12 mouse cellular contexts compared by ENCODE assay signal in the genomic region with DNA sequence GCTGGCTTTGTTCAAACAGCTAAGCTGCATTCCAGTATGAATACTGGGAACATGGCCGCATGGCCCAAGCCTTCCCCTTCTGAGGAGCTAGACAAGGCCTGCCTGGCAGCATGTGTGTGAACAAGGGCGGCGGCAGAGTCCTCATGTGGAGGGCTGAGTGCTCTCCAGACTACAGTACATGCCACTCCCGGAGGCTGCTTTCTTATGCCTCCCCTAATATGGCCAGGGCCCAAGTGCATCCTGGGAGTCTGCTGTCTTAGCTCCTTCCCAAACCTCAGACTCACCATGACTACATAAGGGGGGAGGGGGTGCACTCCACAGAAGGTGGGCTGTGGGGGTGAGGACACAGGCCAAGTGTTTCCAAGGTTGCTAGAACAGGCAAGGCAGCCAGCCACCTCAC. TPM values are rescaled to one million over a fixed set of nuclear protein-coding genes. Genes with fewer than 3 reads are reported as not detected.
DNase-seq lines count a peak whose midpoint lies in the region; ATAC-seq and TF ChIP-seq lines count a peak whose summit lies in the region.
"Had no signal": no experiment of that assay in that cellular context is flagged by ENCODE, and none has a peak within 500 bp of the region (broad histone marks: within the 10 kb centered on the region; RNA-seq: fewer than 3 reads in every experiment).

No protein-coding gene starts in this region.

- peak overlapping the region; percentile 6; the same call in 1 of the 2 replicates for H3K27ac ChIP-seq in hindbrain, embryonic 13.5 days
- H3K27ac ChIP-seq in hindbrain, embryonic 11.5 days (ENCODE audit: low read depth, low read length), result no peak overlapping the region
- H3K27ac ChIP-seq in limb, embryonic 10.5 days, result peak overlapping the region; percentile 16
- H3K27ac ChIP-seq in macrophage, result peak overlapping the region; percentile 98
- no peak overlapping the region for H3K27ac ChIP-seq in kidney, adult 2 months (ENCODE audit: insufficient read depth, low read depth, low read length)
- H3K27ac ChIP-seq in midbrain, embryonic 11.5 days (ENCODE audit: low read depth, low read length), result no peak overlapping the region
- H3K27ac ChIP-seq: kidney, embryonic 15.5 days; midbrain, embryonic 15.5 days had no signal

- no peaks in the 10 kb centered on the region for H3K9me3 ChIP-seq in hindbrain, embryonic 13.5 days
- no peaks in the 10 kb centered on the region for H3K9me3 ChIP-seq in hindbrain, embryonic 11.5 days (ENCODE audit: control insufficient read depth, low read length)
- H3K9me3 ChIP-seq in limb, embryonic 10.5 days (replicated peaks), result no peaks in the 10 kb centered on the region
- H3K9me3 ChIP-seq in midbrain, embryonic 11.5 days (ENCODE audit: control insufficient read depth, low read length), result no peaks in the 10 kb centered on the region
- H3K9me3 ChIP-seq: kidney, embryonic 15.5 days; midbrain, embryonic 15.5 days had no signal

- H3K27me3 ChIP-seq in hindbrain, embryonic 13.5 days, result no peaks in the 10 kb centered on the region
- H3K27me3 ChIP-seq in hindbrain, embryonic 11.5 days (ENCODE audit: control insufficient read depth, insufficient read depth, low read length), result no peaks in the 10 kb centered on the region
- no peaks in the 10 kb centered on the region for H3K27me3 ChIP-seq in limb, embryonic 10.5 days (ENCODE audit: low read depth, poor library complexity, severe bottlenecking)
- H3K27me3 ChIP-seq in kidney, adult 2 months (replicated peaks; ENCODE audit: control insufficient read depth, insufficient read depth, low read length), result no peaks in the 10 kb centered on the region
- H3K27me3 ChIP-seq in midbrain, embryonic 11.5 days (ENCODE audit: control insufficient read depth, insufficient read depth, low read length), result no peaks in the 10 kb centered on the region
- H3K27me3 ChIP-seq: kidney, embryonic 15.5 days; midbrain, embryonic 15.5 days had no signal

- 80% methylated on average over 4 of the region's 4 CpGs for WGBS in hindbrain, embryonic 13.5 days
- WGBS in hindbrain, embryonic 11.5 days, result 85% methylated on average over 4 of the region's 4 CpGs
- 85% methylated on average over 4 of the region's 4 CpGs for WGBS in limb, embryonic 10.5 days
- WGBS in macrophage (ENCODE audit: missing documents), result 71% methylated on average over 4 of the region's 4 CpGs
- 85% methylated on average over 4 of the region's 4 CpGs for WGBS in kidney, adult 2 months
- WGBS in midbrain, embryonic 11.5 days, result 90% methylated on average over 4 of the region's 4 CpGs

- no peak overlapping the region for H3K4me3 ChIP-seq in hindbrain, embryonic 13.5 days
- no peak overlapping the region for H3K4me3 ChIP-seq in hindbrain, embryonic 11.5 days (ENCODE audit: low read depth, low read length)
- no peak overlapping the region for H3K4me3 ChIP-seq in limb, embryonic 10.5 days
- H3K4me3 ChIP-seq in macrophage (ENCODE audit: inconsistent target), result no peak overlapping the region
- no peak overlapping the region for H3K4me3 ChIP-seq in kidney, adult 2 months (ENCODE audit: insufficient read depth, low read depth, low read length)
- H3K4me3 ChIP-seq in midbrain, embryonic 11.5 days (ENCODE audit: low read depth, low read length), result no peak overlapping the region
- H3K4me3 ChIP-seq: kidney, embryonic 15.5 days; midbrain, embryonic 15.5 days had no signal

- TF ChIP-seq CTCF in kidney, adult 2 months (conservative IDR thresholded peaks at IDR 0.05; ENCODE audit: insufficient read depth, insufficient read length, low read depth, low read length), result no peak

- peaks cover 7% of the 10 kb centered on the region; the same call in 1 of the 2 replicates for H3K79me2 ChIP-seq in macrophage (ENCODE audit: inconsistent target)

- H3K4me1 ChIP-seq in hindbrain, embryonic 13.5 days (replicated peaks), result peaks cover 8% of the 10 kb centered on the region; the same call in 1 of the 2 replicates
- H3K4me1 ChIP-seq in hindbrain, embryonic 11.5 days (replicated peaks; ENCODE audit: control insufficient read depth, insufficient read depth, low read length), result no peaks in the 10 kb centered on the region
- peaks cover 19% of the 10 kb centered on the region for H3K4me1 ChIP-seq in limb, embryonic 10.5 days
- no peaks in the 10 kb centered on the region for H3K4me1 ChIP-seq in kidney, adult 2 months (ENCODE audit: control insufficient read depth, insufficient read depth, low read length)
- H3K4me1 ChIP-seq in midbrain, embryonic 11.5 days (ENCODE audit: control insufficient read depth, insufficient read depth, low read length), result no peaks in the 10 kb centered on the region
- H3K4me1 ChIP-seq: kidney, embryonic 15.5 days; midbrain, embryonic 15.5 days had no signal

- no peak overlapping the region for H3K4me2 ChIP-seq in hindbrain, embryonic 13.5 days
- no peak overlapping the region for H3K4me2 ChIP-seq in hindbrain, embryonic 11.5 days (replicated peaks; ENCODE audit: low read depth, low read length)
- H3K4me2 ChIP-seq in midbrain, embryonic 11.5 days, result no peak overlapping the region
- H3K4me2 ChIP-seq: kidney, embryonic 15.5 days; midbrain, embryonic 15.5 days had no signal

- H3K36me3 ChIP-seq in hindbrain, embryonic 13.5 days, result peaks cover 71% of the 10 kb centered on the region
- 0 out of 2 replicates have a peak, but pooled peaks cover 3% of the 10 kb centered on the region for H3K36me3 ChIP-seq in hindbrain, embryonic 11.5 days (ENCODE audit: control insufficient read depth, insufficient read depth, low read length)
- H3K36me3 ChIP-seq in limb, embryonic 10.5 days, result peaks cover 36% of the 10 kb centered on the region
- H3K36me3 ChIP-seq in macrophage (ENCODE audit: inconsistent target), result peaks cover 16% of the 10 kb centered on the region; the same call in 1 of the 2 replicates
- no peaks in the 10 kb centered on the region for H3K36me3 ChIP-seq in kidney, adult 2 months (ENCODE audit: control insufficient read depth, insufficient read depth, low read length)
- H3K36me3 ChIP-seq in midbrain, embryonic 11.5 days (ENCODE audit: control insufficient read depth, insufficient read depth, low read length), result peaks cover 4% of the 10 kb centered on the region; the same call in 1 of the 2 replicates

- no peak for DNase-seq in hindbrain, embryonic 11.5 days (ENCODE audit: low spot score)
- DNase-seq in brain, adult 2 months (ENCODE audit: low read depth, low spot score), result peak; percentile 45
- no peak for DNase-seq in limb, embryonic 10.5 days (ENCODE audit: low spot score)
- no peak for DNase-seq in kidney, adult 2 months
- DNase-seq in midbrain, embryonic 11.5 days (ENCODE audit: low spot score, missing footprints), result no peak
- DNase-seq: adrenal gland, postnatal 14 days; cerebellum, adult 9-11 months; thymus, adult 2 months had no signal

- H3K9ac ChIP-seq in hindbrain, embryonic 13.5 days, result no peak overlapping the region; the same call in 1 of the 2 replicates
- no peak overlapping the region for H3K9ac ChIP-seq in hindbrain, embryonic 11.5 days (ENCODE audit: low read depth, low read length)
- H3K9ac ChIP-seq in midbrain, embryonic 11.5 days (ENCODE audit: low read length), result no peak overlapping the region
- H3K9ac ChIP-seq: kidney, embryonic 15.5 days; midbrain, embryonic 15.5 days had no signal

- no peak for TF ChIP-seq POLR2A in kidney, adult 2 months (IDR thresholded peaks at IDR 0.05; ENCODE audit: low read depth, low read length)

- no peak for ATAC-seq in hindbrain, embryonic 13.5 days (ENCODE audit: low FRiP score)
- ATAC-seq in hindbrain, embryonic 11.5 days (ENCODE audit: low FRiP score), result no peak
- ATAC-seq in midbrain, embryonic 11.5 days (ENCODE audit: low FRiP score), result no peak

RNA-seq across cellular contexts. Expression of gene Klhdc4, which starts 36.7 kb away (rescaled TPM):
- polyA plus RNA-seq in hindbrain, embryonic 13.5 days (2015; fragmentation: Nextera tagmentation; extraction: Ambion mirVana), result 43.5 and 47.4 TPM in 2 replicates
- polyA plus RNA-seq in hindbrain, embryonic 11.5 days (2014; fragmentation: Nextera tagmentation; extraction: Ambion mirVana), result 45.9 and 50.9 TPM in 2 replicates
- polyA plus RNA-seq in limb, embryonic 10.5 days (2016; fragmentation: Nextera tagmentation; extraction: Ambion mirVana), result 64.2 and 64.4 TPM in 2 replicates
- 100 to 1,000 TPM in 5 of 26 experiments, 10 to 100 TPM in 21; 47.6 to 117 (median 79.4) TPM for total RNA-seq in macrophage (2018; cell fraction: chromatin; rRNA removed)
- total RNA-seq in macrophage (2018; cell fraction: cytosol; rRNA removed), result 10 to 100 TPM; 13.0 to 21.1 (median 16.5) TPM
- 10 to 100 TPM; 21.1 to 54.6 (median 37.3) TPM for total RNA-seq in macrophage (2018; cell fraction: nucleus; rRNA removed)
- 18.7 to 27.6 TPM (median 19.1 TPM) in 3 replicates for polyA plus RNA-seq in macrophage (2018)
- 14.6 and 16.4 TPM in 2 replicates for polyA plus RNA-seq in kidney, adult 2 months (2012; rRNA removed)
- polyA plus RNA-seq in midbrain, embryonic 11.5 days (2014; fragmentation: Nextera tagmentation; extraction: Ambion mirVana), result 49.4 and 52.9 TPM in 2 replicates

Comparison
In these comparisons a context has a peak if more than half of its experiments do, and no peak if none do; other contexts are left out.
1. H3K27ac ChIP-seq: peak in hindbrain, embryonic 13.5 days (single experiment), limb, embryonic 10.5 days (single experiment) and macrophage (single experiment); none in hindbrain, embryonic 11.5 days (single experiment), kidney, adult 2 months (single experiment) and midbrain, embryonic 11.5 days (single experiment).